Mouse (Mus musculus) ES-E14 (cell line): Measurements from ENCODE around the gene Cmc2.

Experiments used
- ZC3H11A ChIP-seq: IDR thresholded peaks from 2 replicates; pipeline ENCODE4 v1.6.1; 2012; ENCODE audit warnings: low read depth, mild to moderate bottlenecking, inconsistent platforms, low read length, borderline replicate concordance
- ZNF384 ChIP-seq: IDR thresholded peaks from 2 replicates; pipeline ENCODE4 v1.6.1; 2012; ENCODE audit warnings: low read depth, low read length, inconsistent platforms

- TF ChIP-seq ZNF384 (no peak), ZC3H11A (no peak)
Measured at GRCm38 (mm10) chr8:116887813-116888212, 33.4 kb downstream of the Cmc2 start.
